Mouse (Mus musculus) urinary bladder, postnatal 25 days (tissue): ENCODE results near the gene Cryzl1.

Source experiments
- DNase-seq: peaks from one replicate; pipeline ENCODE4 v3.0.0; 2022; ENCODE audit warnings: low spot score

The Cryzl1 gene

GRCm38 (mm10) chr16:91740184-91740917, 11.6 kb upstream of the Cryzl1 start:
- no peak for DNase-seq

GRCm38 (mm10) chr16:91738505-91738904, 9.7 kb upstream of the Cryzl1 start:
- no peak for DNase-seq

GRCm38 (mm10) chr16:91736046-91736816, 7.5 kb upstream of the Cryzl1 start:
- no peak for DNase-seq

GRCm38 (mm10) chr16:91734771-91735170, 6.0 kb upstream of the Cryzl1 start:
- no peak for DNase-seq

- no peak for DNase-seq
These were observed 4.0 kb upstream of the Cryzl1 start for GRCm38 (mm10) chr16:91732816-91733215.

- no peak for DNase-seq
These were observed 1.7 kb upstream of the Cryzl1 start for GRCm38 (mm10) chr16:91730446-91730845.

- peak; percentile 36 for DNase-seq
These were observed 1.2 kb upstream of the Cryzl1 start for GRCm38 (mm10) chr16:91729821-91730441.

- DNase-seq, result peak; percentile 96
These were observed 299 bp upstream of the Cryzl1 start, which contains the start of gene Itsn1 for GRCm38 (mm10) chr16:91729066-91729482. Gene Itsn1 (plus strand): TSS chr16:91729281.

GRCm38 (mm10) chr16:91727433-91727832, 1.3 kb downstream of the Cryzl1 start:
- DNase-seq, result no peak

- DNase-seq, result peak; percentile 46
These were observed 4.5 kb downstream of the Cryzl1 start for GRCm38 (mm10) chr16:91724247-91724646.

- no peak for DNase-seq
These were observed 11.4 kb downstream of the Cryzl1 start for GRCm38 (mm10) chr16:91717399-91717798.

- no peak for DNase-seq
These were observed 11.8 kb downstream of the Cryzl1 start for GRCm38 (mm10) chr16:91716927-91717349.

GRCm38 (mm10) chr16:91710241-91710640, 18.5 kb downstream of the Cryzl1 start:
- no peak for DNase-seq

- DNase-seq, result no peak
These were observed 24.0 kb downstream of the Cryzl1 start for GRCm38 (mm10) chr16:91704603-91705340.

- no peak for DNase-seq
These were observed 26.0 kb downstream of the Cryzl1 start for GRCm38 (mm10) chr16:91702771-91703188.

- DNase-seq, result no peak
These were observed 26.9 kb downstream of the Cryzl1 start for GRCm38 (mm10) chr16:91701908-91702307.

GRCm38 (mm10) chr16:91698995-91699394, 29.8 kb downstream of the Cryzl1 start:
- no peak for DNase-seq

- no peak for DNase-seq
These were observed 33.5 kb downstream of the Cryzl1 start for GRCm38 (mm10) chr16:91695108-91695755.

GRCm38 (mm10) chr16:91694455-91695084, 34.2 kb downstream of the Cryzl1 start:
- peak; percentile 69 for DNase-seq

GRCm38 (mm10) chr16:91689791-91690190, 39.0 kb downstream of the Cryzl1 start:
- DNase-seq, result no peak
